Mouse (Mus musculus) midbrain, embryonic 12.5 days (tissue): ENCODE data around the gene Glis3. TPM values are rescaled to one million over a fixed set of nuclear protein-coding genes. Genes with fewer than 3 reads are reported as not detected.

Experiments used
- ATAC-seq: fragments of 200-750 bp; cut with Nextera tagmentation; 2 replicates; pipeline ENCODE4 v1.8.0; 2017; ENCODE audit warnings: low read depth, moderate TSS enrichment, moderate library complexity; ENCODE audit not compliant: low FRiP score
- H3K27ac ChIP-seq: fragments of 300-500 bp; sonication (generic); replicated peaks from 2 replicates; pipeline ENCODE4 v1.5.1; 2016; ENCODE audit warnings: mild to moderate bottlenecking
- H3K27me3 ChIP-seq: fragments of 300-500 bp; sonication (generic); 2 replicates; pipeline ENCODE4 v1.6.1; 2016; ENCODE audit warnings: mild to moderate bottlenecking
- H3K36me3 ChIP-seq: fragments of 300-500 bp; sonication (generic); 2 replicates; pipeline ENCODE4 v1.6.1; 2016
- H3K4me1 ChIP-seq: fragments of 300-500 bp; sonication (generic); 2 replicates; pipeline ENCODE4 v1.6.1; 2016
- H3K4me2 ChIP-seq: fragments of 300-500 bp; sonication (generic); replicated peaks from 2 replicates; pipeline ENCODE4 v1.6.1; 2016; ENCODE audit warnings: mild to moderate bottlenecking, moderate library complexity
- H3K4me3 ChIP-seq: fragments of 300-500 bp; sonication (generic); 2 replicates; pipeline ENCODE4 v1.5.1; 2016; ENCODE audit warnings: mild to moderate bottlenecking
- H3K9ac ChIP-seq: fragments of 300-500 bp; sonication (generic); replicated peaks from 2 replicates; pipeline ENCODE4 v1.6.1; 2016; ENCODE audit warnings: mild to moderate bottlenecking, moderate library complexity
- H3K9me3 ChIP-seq: fragments of 300-500 bp; sonication (generic); 2 replicates; pipeline ENCODE4 v1.6.1; 2016; ENCODE audit warnings: mild to moderate bottlenecking
- WGBS: fragments of 180-500 bp; shearing (Covaris S2); methylation state at CpG from one replicate; pipeline ENCODE4 v1.1.7; 2016; 5-methylcytosine and 5-hydroxymethylcytosine counted together
- polyA plus RNA-seq: library from polyadenylated mRNA; unstranded; fragments of >200 nt; fragmentation: Nextera tagmentation; extraction: Ambion mirVana; gene quantifications from 2 replicates; pipeline ENCODE4 v1.2.1, GENCODE M21; 2016

Gene Glis3
- polyA plus RNA-seq, 1 experiment from 2014 or later, result 3.5 TPM

GRCm38 (mm10) chr19:28287431-28287830 is 392.4 kb downstream of the Glis3 start:
- 69% methylated on average over 2 of the region's 2 CpGs for WGBS
- H3K36me3 ChIP-seq, result no peaks in the 10 kb centered on the region
- H3K4me1 ChIP-seq, result no peaks in the 10 kb centered on the region
- H3K4me2 ChIP-seq, result no peak overlapping the region
- ATAC-seq, result no peak
- no peak overlapping the region for H3K4me3 ChIP-seq
- H3K27me3 ChIP-seq, result peaks cover 13% of the 10 kb centered on the region
- no peaks in the 10 kb centered on the region for H3K9me3 ChIP-seq
- no peak overlapping the region for H3K27ac ChIP-seq
- no peak overlapping the region for H3K9ac ChIP-seq

GRCm38 (mm10) chr19:28284098-28284569 is 395.7 kb downstream of the Glis3 start:
- Histone ChIP-seq H3K9ac (no peak overlapping the region), H3K4me3 (no peak overlapping the region), H3K4me1 (no peaks in the 10 kb centered on the region), H3K4me2 (no peak overlapping the region), H3K27me3 (peaks cover 21% of the 10 kb centered on the region), H3K27ac (no peak overlapping the region), H3K36me3 (no peaks in the 10 kb centered on the region), H3K9me3 (no peaks in the 10 kb centered on the region)
- ATAC-seq, result no peak
- 85% methylated on average over 7 of the region's 7 CpGs for WGBS

GRCm38 (mm10) chr19:28283241-28284097 is 396.4 kb downstream of the Glis3 start:
- Histone ChIP-seq H3K9ac (no peak overlapping the region), H3K9me3 (no peaks in the 10 kb centered on the region), H3K4me3 (no peak overlapping the region), H3K4me2 (no peak overlapping the region), H3K27ac (no peak overlapping the region), H3K4me1 (no peaks in the 10 kb centered on the region), H3K36me3 (no peaks in the 10 kb centered on the region), H3K27me3 (peaks cover 27% of the 10 kb centered on the region)
- WGBS, result 97% methylated on average over 7 of the region's 7 CpGs
- ATAC-seq, result no peak

GRCm38 (mm10) chr19:28281405-28281804 is 398.5 kb downstream of the Glis3 start:
- H3K27ac ChIP-seq, result no peak overlapping the region
- H3K4me1 ChIP-seq, result 0 out of 2 replicates have a peak, but pooled peaks cover 9% of the 10 kb centered on the region
- H3K36me3 ChIP-seq, result no peaks in the 10 kb centered on the region
- no peak overlapping the region for H3K9ac ChIP-seq
- WGBS, result 80% methylated on average over 4 of the region's 4 CpGs
- H3K27me3 ChIP-seq, result peaks cover 27% of the 10 kb centered on the region
- ATAC-seq, result no peak
- H3K9me3 ChIP-seq, result no peaks in the 10 kb centered on the region
- no peak overlapping the region for H3K4me2 ChIP-seq
- no peak overlapping the region for H3K4me3 ChIP-seq

- Histone ChIP-seq H3K4me2 (no peak overlapping the region), H3K4me3 (no peak overlapping the region), H3K9me3 (no peaks in the 10 kb centered on the region), H3K9ac (no peak overlapping the region), H3K27ac (no peak overlapping the region), H3K4me1 (0 out of 2 replicates have a peak, but pooled peaks cover 9% of the 10 kb centered on the region), H3K36me3 (no peaks in the 10 kb centered on the region), H3K27me3 (peaks cover 30% of the 10 kb centered on the region)
- WGBS, result 46% methylated on average over 2 of the region's 2 CpGs
- peak; percentile 65; the same call in 1 of the 2 replicates for ATAC-seq
These were observed 402.8 kb downstream of the Glis3 start for GRCm38 (mm10) chr19:28277104-28277503.

GRCm38 (mm10) chr19:28274501-28274900 is 405.4 kb downstream of the Glis3 start:
- Histone ChIP-seq H3K4me1 (0 out of 2 replicates have a peak, but pooled peaks cover 9% of the 10 kb centered on the region), H3K36me3 (no peaks in the 10 kb centered on the region), H3K4me2 (no peak overlapping the region), H3K9me3 (no peaks in the 10 kb centered on the region), H3K27me3 (peaks cover 23% of the 10 kb centered on the region), H3K9ac (no peak overlapping the region), H3K27ac (no peak overlapping the region), H3K4me3 (no peak overlapping the region)
- no peak for ATAC-seq
- 89% methylated on average over 2 of the region's 2 CpGs for WGBS

- H3K4me2 ChIP-seq, result no peak overlapping the region
- WGBS, result 84% methylated on average over 4 of the region's 4 CpGs
- ATAC-seq, result no peak
- peaks cover 19% of the 10 kb centered on the region for H3K27me3 ChIP-seq
- no peaks in the 10 kb centered on the region for H3K9me3 ChIP-seq
- H3K4me3 ChIP-seq, result no peak overlapping the region
- H3K9ac ChIP-seq, result no peak overlapping the region
- H3K36me3 ChIP-seq, result no peaks in the 10 kb centered on the region
- H3K27ac ChIP-seq, result no peak overlapping the region
- H3K4me1 ChIP-seq, result 0 out of 2 replicates have a peak, but pooled peaks cover 9% of the 10 kb centered on the region
These were observed 405.9 kb downstream of the Glis3 start for GRCm38 (mm10) chr19:28273946-28274345.

- H3K27me3 ChIP-seq, result no peaks in the 10 kb centered on the region
- H3K4me1 ChIP-seq, result no peaks in the 10 kb centered on the region; the same call in 1 of the 2 replicates
- no peak overlapping the region for H3K27ac ChIP-seq
- no peak overlapping the region for H3K4me3 ChIP-seq
- no peak for ATAC-seq
- H3K4me2 ChIP-seq, result no peak overlapping the region
- 90% methylated on average over 8 of the region's 8 CpGs for WGBS
- H3K9me3 ChIP-seq, result no peaks in the 10 kb centered on the region
- no peak overlapping the region for H3K9ac ChIP-seq
- H3K36me3 ChIP-seq, result no peaks in the 10 kb centered on the region
These were observed 413.0 kb downstream of the Glis3 start for GRCm38 (mm10) chr19:28266850-28267249.

- Histone ChIP-seq H3K4me3 (no peak overlapping the region), H3K27ac (no peak overlapping the region), H3K9me3 (no peaks in the 10 kb centered on the region), H3K4me2 (no peak overlapping the region), H3K9ac (no peak overlapping the region), H3K4me1 (no peaks in the 10 kb centered on the region; the same call in 1 of the 2 replicates), H3K36me3 (no peaks in the 10 kb centered on the region), H3K27me3 (no peaks in the 10 kb centered on the region)
- no peak for ATAC-seq
- 91% methylated on average over 2 of the region's 2 CpGs for WGBS
These were observed 414.1 kb downstream of the Glis3 start for GRCm38 (mm10) chr19:28265776-28266175.

- ATAC-seq, result no peak
- Histone ChIP-seq H3K9ac (no peak overlapping the region), H3K9me3 (no peaks in the 10 kb centered on the region), H3K36me3 (no peaks in the 10 kb centered on the region), H3K4me1 (no peaks in the 10 kb centered on the region; the same call in 1 of the 2 replicates), H3K27me3 (no peaks in the 10 kb centered on the region), H3K4me2 (no peak overlapping the region), H3K4me3 (no peak overlapping the region), H3K27ac (no peak overlapping the region)
- 85% methylated on average over 18 of the region's 18 CpGs for WGBS
These were observed 420.8 kb downstream of the Glis3 start for GRCm38 (mm10) chr19:28258907-28259675.

GRCm38 (mm10) chr19:28258480-28258879 is 421.4 kb downstream of the Glis3 start:
- no peaks in the 10 kb centered on the region for H3K36me3 ChIP-seq
- H3K27ac ChIP-seq, result no peak overlapping the region
- no peaks in the 10 kb centered on the region for H3K27me3 ChIP-seq
- no peak overlapping the region for H3K9ac ChIP-seq
- H3K4me1 ChIP-seq, result no peaks in the 10 kb centered on the region; the same call in 1 of the 2 replicates
- H3K4me3 ChIP-seq, result no peak overlapping the region
- no peak overlapping the region for H3K4me2 ChIP-seq
- no peaks in the 10 kb centered on the region for H3K9me3 ChIP-seq
- ATAC-seq, result no peak
- WGBS, result 65% methylated on average over 3 of the region's 3 CpGs

GRCm38 (mm10) chr19:28247345-28247744 is 432.5 kb downstream of the Glis3 start:
- H3K4me2 ChIP-seq, result no peak overlapping the region
- no peak overlapping the region for H3K9ac ChIP-seq
- no peaks in the 10 kb centered on the region for H3K9me3 ChIP-seq
- H3K4me3 ChIP-seq, result no peak overlapping the region
- 94% methylated on average over 7 of the region's 7 CpGs for WGBS
- ATAC-seq, result no peak
- H3K4me1 ChIP-seq, result no peaks in the 10 kb centered on the region
- H3K27ac ChIP-seq, result no peak overlapping the region
- no peaks in the 10 kb centered on the region; the same call in 1 of the 2 replicates for H3K27me3 ChIP-seq
- H3K36me3 ChIP-seq, result no peaks in the 10 kb centered on the region
